Mouse (Mus musculus) forebrain, embryonic 13.5 days (tissue): ENCODE measurements around the gene Gm7347. TPM values are rescaled to one million over a fixed set of nuclear protein-coding genes. Genes with fewer than 3 reads are reported as not detected.

Experiments used
- polyA plus RNA-seq: library from polyadenylated mRNA; unstranded; fragments of >200 nt; fragmentation: Nextera tagmentation; extraction: Ambion mirVana; gene quantifications from 2 replicates; pipeline ENCODE4 v1.2.1, GENCODE M21; 2015

Gene Gm7347
- polyA plus RNA-seq, 1 experiment from 2014 or later: not detected

Other genes with a start within 250 kb of the Gm7347 start
- gene Gm21663, start 116.2 kb downstream of the Gm7347 start, polyA plus RNA-seq: not detected in 2 replicates
- not detected in 2 replicates for gene Gm21671, start 104.2 kb downstream of the Gm7347 start, polyA plus RNA-seq
- 0.05 TPM in 1 of 2 replicates, not detected in the other for gene Gm21680, start 85.9 kb downstream of the Gm7347 start, polyA plus RNA-seq
- gene Gm21698, start 69.9 kb downstream of the Gm7347 start, polyA plus RNA-seq: not detected in 2 replicates
- gene Gm1979, start 53.8 kb downstream of the Gm7347 start, polyA plus RNA-seq: not detected in 2 replicates
- gene Gm5862, start 35.7 kb downstream of the Gm7347 start, polyA plus RNA-seq: not detected in 2 replicates
- gene Speer4a, start 19.0 kb downstream of the Gm7347 start, polyA plus RNA-seq: not detected in 2 replicates
- gene Gm10471, start 30.7 kb upstream of the Gm7347 start, polyA plus RNA-seq: not detected in 2 replicates
- gene 5031410I06Rik, start 46.8 kb upstream of the Gm7347 start, polyA plus RNA-seq: not detected in 2 replicates
- 0.08 TPM in 1 of 2 replicates, not detected in the other for gene Gm10220, start 62.8 kb upstream of the Gm7347 start, polyA plus RNA-seq
- gene Gm7361, start 199.1 kb upstream of the Gm7347 start, polyA plus RNA-seq: not detected in 2 replicates